Mouse (Mus musculus) midbrain, embryonic 16.5 days (tissue): Measurements from ENCODE around the gene Gm49405. TPM values are rescaled to one million over a fixed set of nuclear protein-coding genes. Genes with fewer than 3 reads are reported as not detected.
A peak's percentile ranks its signal among the peaks of the same experiment; 100 is the strongest.
"Not testable (repeated sequence)": the region's sequence is repeated elsewhere in the genome, so short reads cannot be mapped to it uniquely, and the experiment has no call there.

Source experiments
- ATAC-seq: fragments of 200-750 bp; cut with Nextera tagmentation; 2 replicates; pipeline ENCODE4 v1.8.0; 2017; ENCODE audit warnings: moderate TSS enrichment
- H3K27ac ChIP-seq: fragments of 300-500 bp; sonication (generic); 2 replicates; pipeline ENCODE4 v1.5.1; 2014; ENCODE audit warnings: mild to moderate bottlenecking, low read length, mixed read lengths
- H3K27me3 ChIP-seq: fragments of 300-500 bp; sonication (generic); 2 replicates; pipeline ENCODE4 v1.6.1; 2014; ENCODE audit warnings: low read depth, low read length, mixed read lengths; ENCODE audit not compliant: control insufficient read depth, insufficient read depth
- H3K36me3 ChIP-seq: fragments of 300-500 bp; sonication (generic); 2 replicates; pipeline ENCODE4 v1.6.1; 2014; ENCODE audit warnings: mild to moderate bottlenecking, low read length, moderate library complexity, mixed read lengths; ENCODE audit not compliant: control insufficient read depth, insufficient read depth
- H3K4me1 ChIP-seq: fragments of 300-500 bp; sonication (generic); 2 replicates; pipeline ENCODE4 v1.6.1; 2014; ENCODE audit warnings: mild to moderate bottlenecking, low read length, mixed read lengths; ENCODE audit not compliant: control insufficient read depth, insufficient read depth
- H3K4me2 ChIP-seq: fragments of 300-500 bp; sonication (generic); 2 replicates; pipeline ENCODE4 v1.6.1; 2014; ENCODE audit warnings: mild to moderate bottlenecking, low read length, mixed read lengths
- H3K4me3 ChIP-seq: fragments of 300-500 bp; sonication (generic); 2 replicates; pipeline ENCODE4 v1.5.1; 2014; ENCODE audit warnings: low read depth, mild to moderate bottlenecking, low read length, moderate library complexity, mixed read lengths
- H3K9ac ChIP-seq: fragments of 300-500 bp; sonication (generic); 2 replicates; pipeline ENCODE4 v1.6.1; 2014; ENCODE audit warnings: low read depth, low read length, mixed read lengths
- H3K9me3 ChIP-seq: fragments of 300-500 bp; sonication (generic); replicated peaks from 2 replicates; pipeline ENCODE4 v1.6.1; 2014; ENCODE audit warnings: mild to moderate bottlenecking, low read length, mixed read lengths; ENCODE audit not compliant: control insufficient read depth, poor library complexity, severe bottlenecking
- WGBS: fragments of 180-500 bp; shearing (Covaris S2); extraction: QIAGEN DNeasy Blood & Tissue Kit; methylation state at CpG from one replicate; pipeline ENCODE4 v1.1.7; 2014; 5-methylcytosine and 5-hydroxymethylcytosine counted together
- polyA plus RNA-seq: library from polyadenylated mRNA; unstranded; fragments of >200 nt; fragmentation: Nextera tagmentation; extraction: Ambion mirVana; gene quantifications from 2 replicates; pipeline ENCODE4 v1.2.1, GENCODE M21; 2015

Gm49405 gene
- polyA plus RNA-seq, result 6.4 and 6.6 TPM in 2 replicates

DNA sequence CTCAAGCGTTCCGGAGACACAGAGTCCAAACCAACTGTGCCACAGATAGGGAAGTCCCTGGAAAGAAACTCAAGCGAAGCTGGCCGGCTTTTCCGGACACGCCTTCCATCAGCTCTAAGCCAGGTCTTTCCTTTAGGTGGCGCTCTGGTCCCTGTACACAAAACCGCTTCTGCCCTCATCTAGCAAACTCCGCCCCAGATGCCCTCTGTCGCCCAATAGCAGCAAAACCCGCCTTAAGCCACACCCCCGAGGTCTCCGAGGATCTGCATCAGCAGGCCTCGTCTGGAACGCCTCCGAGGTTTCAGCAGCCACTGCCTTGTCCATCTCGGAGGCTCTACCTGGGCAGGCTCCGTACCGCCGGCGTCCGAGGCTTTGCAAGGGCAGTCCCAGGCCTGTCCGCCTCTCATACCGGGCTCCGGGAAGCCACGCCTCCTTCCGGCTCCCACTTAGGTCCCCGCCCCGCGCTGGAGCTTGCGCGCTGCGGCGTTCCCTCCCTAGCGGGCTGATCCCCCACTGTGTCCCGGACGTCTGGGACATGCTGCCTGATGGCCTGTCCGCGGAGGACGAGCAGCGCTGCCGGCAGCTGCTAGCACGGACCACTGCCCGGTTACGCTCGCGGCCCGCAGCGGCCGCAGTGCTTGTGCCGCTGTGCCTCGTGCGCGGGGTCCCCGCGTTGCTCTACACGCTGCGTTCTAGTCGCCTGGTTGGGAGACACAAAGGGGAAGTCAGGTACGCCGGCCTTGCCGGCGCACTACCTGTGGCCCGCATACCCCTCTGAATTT is at the start of gene Gm49405, which contains the start of gene Nudt8:
TSS of gene Gm49405 (plus strand) at position 508 of the 782 bp plus-strand sequence.
TSS of gene Nudt8 (plus strand) at position 462 of the 782 bp plus-strand sequence.
- peak; percentile 92 for ATAC-seq
- H3K4me2 ChIP-seq, result peak within 1 kb of the TSS; percentile 91
- H3K27me3 ChIP-seq, result no peaks in the 10 kb centered on the region
- H3K4me3 ChIP-seq, result peak within 1 kb of the TSS; percentile 81
- H3K27ac ChIP-seq, result peak within 1 kb of the TSS; percentile 97
- peaks cover 16% of the 10 kb centered on the region for H3K4me1 ChIP-seq
- under 1% methylated on average over 64 of the region's 64 CpGs for WGBS
- H3K36me3 ChIP-seq, result peaks cover 2% of the 10 kb centered on the region; the same call in 1 of the 2 replicates
- peak within 1 kb of the TSS; percentile 93 for H3K9ac ChIP-seq
- no peaks in the 10 kb centered on the region for H3K9me3 ChIP-seq

DNA sequence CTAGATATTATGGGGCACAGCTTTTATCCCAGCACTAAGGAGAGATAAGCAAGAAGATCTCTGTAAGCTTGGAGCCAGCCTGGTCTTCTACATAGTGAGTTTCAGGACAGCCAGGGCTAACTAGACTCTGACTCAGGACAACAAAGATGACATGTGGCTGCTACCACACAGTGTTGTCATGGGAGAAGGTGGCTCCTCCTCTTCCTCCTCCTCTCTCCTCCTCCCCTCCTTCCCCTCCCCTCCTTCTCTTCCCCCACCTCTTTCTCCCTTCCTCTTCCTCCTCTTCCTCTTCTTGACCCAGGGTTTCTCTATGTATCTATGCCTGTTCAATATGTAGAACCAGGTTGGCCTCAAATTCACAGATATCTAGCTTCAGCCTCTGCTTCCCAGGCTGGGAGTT is 49.0 kb upstream of the Gm49405 start:
- Histone ChIP-seq H3K4me1 (no peaks in the 10 kb centered on the region), H3K27ac (no peak overlapping the region), H3K9ac (no peak overlapping the region), H3K27me3 (no peaks in the 10 kb centered on the region), H3K36me3 (no peaks in the 10 kb centered on the region), H3K4me2 (no peak overlapping the region), H3K4me3 (no peak overlapping the region), H3K9me3 (no peaks in the 10 kb centered on the region)
- ATAC-seq, result no peak

DNA sequence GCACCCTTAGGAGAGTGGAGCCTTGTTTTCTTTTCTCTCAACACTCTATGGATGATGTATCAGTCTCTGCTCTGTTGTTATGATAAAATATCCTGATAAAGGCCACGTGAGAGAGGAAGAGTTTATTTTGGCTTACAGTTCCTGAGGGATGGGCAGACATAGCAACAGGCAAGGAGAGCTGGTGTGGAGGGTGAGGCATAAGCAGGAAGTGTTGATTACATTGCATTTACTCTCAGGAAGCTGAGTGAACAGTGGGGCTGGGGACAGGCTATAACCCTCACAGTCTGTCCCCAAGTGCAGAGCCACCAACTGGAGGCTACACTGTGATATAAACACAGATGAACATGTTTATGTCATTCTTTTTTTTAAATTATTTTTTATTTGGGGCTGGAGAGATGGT is 48.3 kb upstream of the Gm49405 start:
- H3K4me2 ChIP-seq, result no peak overlapping the region
- H3K36me3 ChIP-seq, result no peaks in the 10 kb centered on the region
- H3K4me1 ChIP-seq, result no peaks in the 10 kb centered on the region
- 68% methylated on average over 1 of the region's 1 CpGs for WGBS
- no peaks in the 10 kb centered on the region for H3K9me3 ChIP-seq
- no peaks in the 10 kb centered on the region for H3K27me3 ChIP-seq
- H3K4me3 ChIP-seq, result no peak overlapping the region
- no peak overlapping the region for H3K9ac ChIP-seq
- H3K27ac ChIP-seq, result no peak overlapping the region
- no peak for ATAC-seq

DNA sequence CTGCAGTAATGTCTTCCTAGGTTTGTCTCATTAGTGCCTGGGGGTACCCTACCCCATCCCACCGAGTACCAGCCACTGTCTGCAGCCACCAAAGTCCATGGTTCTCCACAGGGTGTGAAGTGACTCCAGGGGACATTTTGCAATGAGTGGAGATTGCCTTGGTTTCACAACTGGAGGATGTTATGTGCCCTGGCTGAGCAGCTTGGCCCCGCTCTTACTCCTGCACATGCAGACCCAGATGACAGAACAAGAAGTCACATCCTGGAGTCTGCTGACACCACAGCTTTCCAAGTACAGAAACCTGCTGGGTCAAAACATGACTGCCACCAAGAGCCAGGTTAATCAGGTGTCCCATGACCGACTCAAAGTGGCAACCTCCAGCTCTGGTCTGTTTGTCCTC is 45.4 kb upstream of the Gm49405 start:
- 81% methylated on average over 3 of the region's 3 CpGs for WGBS
- no peak overlapping the region for H3K4me2 ChIP-seq
- no peaks in the 10 kb centered on the region for H3K36me3 ChIP-seq
- no peaks in the 10 kb centered on the region for H3K9me3 ChIP-seq
- no peaks in the 10 kb centered on the region for H3K27me3 ChIP-seq
- no peaks in the 10 kb centered on the region for H3K4me1 ChIP-seq
- no peak for ATAC-seq
- no peak overlapping the region for H3K27ac ChIP-seq
- H3K4me3 ChIP-seq, result no peak overlapping the region
- no peak overlapping the region for H3K9ac ChIP-seq

DNA sequence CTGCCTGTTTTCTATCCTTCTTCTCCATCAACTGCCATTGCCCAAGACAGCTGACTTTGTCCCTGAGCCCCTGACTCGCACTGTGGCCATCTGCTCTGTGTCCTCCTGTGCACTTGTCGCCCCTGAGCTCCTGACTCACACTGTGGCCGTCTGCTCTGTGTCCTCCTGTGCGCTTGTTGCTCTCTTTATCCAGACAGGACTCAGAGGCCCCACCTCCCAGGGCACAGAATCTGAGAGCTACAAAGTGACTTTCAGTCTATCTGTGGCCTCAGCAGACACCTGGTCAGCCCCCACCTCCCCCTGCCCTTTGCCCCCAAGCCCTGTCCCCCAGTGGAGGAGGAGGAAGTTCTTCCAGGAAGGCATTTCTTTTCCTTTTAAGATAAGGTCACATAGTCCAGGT is 44.6 kb upstream of the Gm49405 start:
- no peak for ATAC-seq
- Histone ChIP-seq H3K9ac (no peak overlapping the region), H3K4me3 (no peak overlapping the region), H3K9me3 (no peaks in the 10 kb centered on the region), H3K4me2 (no peak overlapping the region), H3K4me1 (no peaks in the 10 kb centered on the region), H3K27ac (no peak overlapping the region), H3K27me3 (no peaks in the 10 kb centered on the region), H3K36me3 (no peaks in the 10 kb centered on the region)
- WGBS, result 57% methylated on average over 4 of the region's 4 CpGs

DNA sequence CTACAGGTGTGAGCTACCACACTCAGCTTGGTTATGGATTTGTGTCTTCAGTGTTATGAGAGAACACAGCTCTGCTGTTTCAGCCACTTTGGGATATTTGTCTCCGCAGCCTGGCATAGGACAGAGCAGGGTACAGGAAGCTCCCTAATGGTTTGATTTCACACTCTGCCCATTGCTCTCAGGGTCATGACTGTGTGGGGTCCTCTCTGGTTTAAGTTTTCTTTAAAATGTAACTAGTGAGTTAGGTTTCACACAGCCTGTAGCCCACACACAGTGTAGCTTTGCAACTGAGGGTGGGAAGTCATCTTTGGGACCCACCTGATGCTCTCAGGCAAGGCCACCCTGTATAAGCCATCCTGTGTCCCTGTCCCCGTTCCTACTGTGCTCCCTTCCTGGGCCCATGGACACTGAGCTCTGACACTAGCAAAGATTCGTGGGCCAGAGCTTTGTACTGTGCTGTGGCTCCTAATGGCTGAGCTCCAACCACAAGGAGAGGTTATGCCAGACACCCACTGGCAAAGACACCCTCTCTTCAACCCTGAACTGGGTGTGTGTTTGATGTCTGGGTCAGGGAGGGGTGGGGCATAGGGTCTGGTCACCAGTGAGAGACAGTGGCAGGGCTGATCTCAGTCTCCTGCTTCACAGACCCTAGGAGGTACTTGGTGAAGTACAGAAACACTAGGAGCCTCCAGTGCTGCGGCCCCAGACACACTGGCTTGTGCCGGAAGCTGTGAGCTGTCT is 43.0 kb upstream of the Gm49405 start:
- WGBS, result 85% methylated on average over 5 of the region's 5 CpGs
- H3K4me1 ChIP-seq, H3K27ac ChIP-seq, H3K36me3 ChIP-seq, H3K9me3 ChIP-seq, H3K9ac ChIP-seq, H3K4me3 ChIP-seq, ATAC-seq, H3K4me2 ChIP-seq, H3K27me3 ChIP-seq: not testable (repeated sequence)

DNA sequence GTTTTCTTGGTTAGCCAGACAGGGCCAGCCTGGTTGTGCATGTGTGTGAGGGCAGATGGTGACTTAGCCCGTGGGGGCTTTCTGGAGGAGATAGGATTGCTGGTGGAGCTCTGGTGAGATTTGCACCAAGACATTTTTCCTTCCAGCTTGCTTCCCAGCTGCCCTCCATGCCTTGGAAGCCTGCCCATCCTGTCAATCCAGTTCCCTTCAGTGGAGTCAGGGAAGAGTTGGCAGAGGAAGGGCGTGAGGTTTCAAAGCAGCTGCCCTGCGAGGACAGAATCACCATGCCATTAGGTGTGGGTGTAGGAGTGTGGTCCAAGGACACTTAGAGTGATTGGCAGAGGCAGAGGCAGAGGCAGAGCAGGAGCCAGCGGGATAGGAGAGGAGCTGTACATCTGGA is 42.0 kb upstream of the Gm49405 start, which contains the start of gene Aldh3b3:
TSS of gene Aldh3b3 (plus strand) at position 176 of the 400 bp plus-strand sequence.
- no peak within 1 kb of the TSS for H3K4me3 ChIP-seq
- no peaks in the 10 kb centered on the region for H3K36me3 ChIP-seq
- H3K4me2 ChIP-seq, result no peak within 1 kb of the TSS
- no peak within 1 kb of the TSS for H3K27ac ChIP-seq
- no peak within 1 kb of the TSS for H3K9ac ChIP-seq
- ATAC-seq, result no peak
- H3K9me3 ChIP-seq, result no peaks in the 10 kb centered on the region
- 78% methylated on average over 4 of the region's 4 CpGs for WGBS
- H3K27me3 ChIP-seq, result no peaks in the 10 kb centered on the region
- no peaks in the 10 kb centered on the region for H3K4me1 ChIP-seq

DNA sequence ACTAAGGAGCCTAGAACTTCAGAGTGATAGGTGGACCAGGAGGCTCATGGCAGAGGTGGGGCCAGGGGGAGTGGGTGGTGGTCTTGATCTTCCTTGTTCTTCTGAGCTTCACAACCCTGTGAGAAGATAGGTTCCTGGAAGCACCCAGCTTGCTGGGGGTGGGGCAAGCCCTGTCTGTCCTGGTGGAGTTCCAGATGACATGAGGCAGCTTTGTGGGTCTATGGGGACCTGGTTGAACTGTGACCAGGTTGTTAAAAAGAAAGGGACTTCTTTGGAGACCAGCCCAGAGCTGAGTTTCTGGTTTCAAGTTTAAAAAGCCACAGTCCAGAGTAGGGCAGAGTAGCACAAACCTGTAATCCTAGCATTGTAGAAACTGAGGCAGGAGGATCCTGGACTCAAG is 41.4 kb upstream of the Gm49405 start:
- H3K36me3 ChIP-seq, result no peaks in the 10 kb centered on the region
- H3K4me1 ChIP-seq, result no peaks in the 10 kb centered on the region
- H3K4me2 ChIP-seq, result no peak overlapping the region
- H3K9ac ChIP-seq, result no peak overlapping the region
- H3K4me3 ChIP-seq, result no peak overlapping the region
- no peaks in the 10 kb centered on the region for H3K9me3 ChIP-seq
- H3K27ac ChIP-seq, result no peak overlapping the region
- ATAC-seq, result no peak
- H3K27me3 ChIP-seq, result no peaks in the 10 kb centered on the region

DNA sequence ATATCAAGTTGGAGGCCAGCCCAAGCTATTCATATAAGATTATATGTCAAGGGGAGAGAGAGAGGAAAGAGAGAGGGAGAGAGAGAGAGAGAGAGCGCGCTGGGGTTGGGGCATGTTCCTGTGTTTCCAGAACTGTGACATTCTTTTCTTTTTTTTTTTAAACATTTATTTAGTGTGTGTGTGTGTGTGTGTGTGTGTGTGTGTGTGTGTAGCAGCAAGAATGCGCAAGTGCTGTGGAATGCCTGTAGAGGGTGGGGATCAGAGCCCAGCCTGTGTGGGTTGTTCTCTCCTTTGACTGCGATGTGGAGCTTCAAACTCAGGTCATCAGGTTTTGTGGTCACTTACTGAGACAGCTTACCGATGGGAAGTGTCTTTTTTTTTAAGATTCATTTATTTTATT is 40.2 kb upstream of the Gm49405 start:
- Histone ChIP-seq H3K4me3 (no peak overlapping the region), H3K36me3 (no peaks in the 10 kb centered on the region), H3K9ac (no peak overlapping the region), H3K27ac (no peak overlapping the region), H3K4me1 (no peaks in the 10 kb centered on the region), H3K4me2 (no peak overlapping the region), H3K9me3 (no peaks in the 10 kb centered on the region), H3K27me3 (no peaks in the 10 kb centered on the region)
- WGBS, result 80% methylated on average over 5 of the region's 5 CpGs
- no peak for ATAC-seq
